Mouse (Mus musculus) cerebellum, adult 9-10 months (tissue): ENCODE data around the gene Cpt1a.

ENCODE experiments used
- DNase-seq: peaks from one replicate; pipeline ENCODE4 v3.0.0; 2022

Cpt1a gene

DNA sequence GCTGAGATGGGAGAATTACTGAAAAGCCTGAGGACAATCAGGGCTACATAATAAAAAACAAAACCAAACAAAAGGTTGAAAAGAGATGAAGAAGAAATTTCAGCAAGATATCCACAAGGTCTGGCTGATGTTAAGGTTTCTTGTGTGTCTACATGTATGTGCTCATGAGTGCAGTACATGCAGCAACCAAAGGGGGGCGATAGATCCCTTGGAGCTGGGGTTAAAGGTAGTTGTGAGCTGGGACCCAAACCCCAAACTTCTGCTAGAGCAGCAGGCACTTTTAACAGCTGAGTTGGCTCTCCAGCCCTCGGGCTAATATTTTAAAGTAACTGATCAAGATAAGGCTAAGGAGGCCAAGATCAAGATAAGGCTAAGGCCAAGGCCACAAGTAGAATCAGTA lies 51.9 kb downstream of the Cpt1a start:
- DNase-seq = no peak

GRCm38 (mm10) chr19:3375945-3376495 lies 53.9 kb downstream of the Cpt1a start:
- no peak for DNase-seq

GRCm38 (mm10) chr19:3376966-3377715 lies 55.0 kb downstream of the Cpt1a start:
- DNase-seq = no peak

- DNase-seq = no peak
These were observed 56.5 kb downstream of the Cpt1a start for GRCm38 (mm10) chr19:3378614-3379013.

- no peak for DNase-seq
These were observed 65.9 kb downstream of the Cpt1a start for GRCm38 (mm10) chr19:3388061-3388460.

DNA sequence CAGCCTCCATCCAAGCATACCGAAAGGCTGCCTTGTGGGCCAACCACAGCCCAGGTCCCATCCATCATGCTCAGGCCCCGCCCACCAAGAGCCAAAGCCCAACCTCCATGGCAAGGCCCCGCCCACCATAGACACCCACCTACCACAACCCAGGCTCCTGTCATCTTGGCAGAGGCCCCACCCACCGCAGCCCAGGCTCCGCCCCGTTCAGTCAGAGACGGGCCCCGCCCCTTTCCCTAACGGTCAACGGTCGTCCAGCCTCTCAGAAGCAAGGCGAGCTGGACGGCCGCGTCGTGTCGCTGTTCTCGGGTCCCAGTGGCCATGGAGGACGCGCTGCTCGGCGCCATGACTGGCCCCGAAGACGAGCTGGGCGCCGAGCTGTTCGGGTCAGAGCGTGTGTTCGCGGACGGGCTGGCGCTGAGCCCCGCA lies 66.5 kb downstream of the Cpt1a start, which contains the start of gene Tesmin:
Gene Tesmin, plus strand, starts transcription at position 229 of the 429 bp plus-strand sequence.
- peak; percentile 42 for DNase-seq

DNA sequence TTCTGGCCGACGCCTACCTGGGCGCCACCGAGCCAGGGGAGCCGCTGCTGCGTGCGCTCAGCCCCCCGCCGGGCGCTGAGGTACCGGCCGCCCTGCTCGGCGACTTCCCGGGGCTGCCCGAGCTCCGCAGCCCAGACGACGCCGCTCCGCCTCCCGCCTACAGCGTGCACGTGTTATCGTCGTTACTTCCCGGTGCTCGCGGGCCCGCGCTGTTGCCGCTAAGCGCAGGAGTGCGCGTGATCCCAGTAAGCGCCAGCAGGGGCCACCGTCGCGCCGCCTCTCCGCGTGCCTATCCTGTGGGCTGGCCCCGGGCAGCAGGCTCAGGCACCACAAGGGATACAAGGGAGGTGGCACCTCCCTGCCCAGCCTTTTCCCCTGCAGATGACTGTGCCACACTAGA lies 67.0 kb downstream of the Cpt1a start:
- DNase-seq = peak; percentile 32

DNA sequence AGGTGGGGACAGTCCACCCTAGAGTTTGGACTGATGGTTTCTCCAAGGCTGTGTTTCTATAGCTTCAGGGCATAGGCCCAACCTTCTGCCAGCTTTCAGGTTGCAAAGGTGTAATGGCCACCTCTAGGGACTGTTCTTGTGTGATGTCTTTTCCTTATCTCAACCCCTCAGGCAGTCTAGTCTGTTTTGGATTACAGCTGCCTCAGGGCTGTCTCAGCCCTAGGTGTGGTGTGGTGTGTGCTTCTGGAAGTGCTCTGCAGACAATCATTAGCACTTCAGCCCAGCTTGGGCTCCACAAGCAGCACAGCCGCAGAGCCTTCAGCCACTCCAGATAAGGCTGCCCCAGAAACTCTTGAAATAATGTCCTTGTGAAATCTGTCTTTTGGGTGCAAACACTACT lies 70.2 kb downstream of the Cpt1a start:
- no peak for DNase-seq

GRCm38 (mm10) chr19:3394216-3394615 lies 72.1 kb downstream of the Cpt1a start:
- no peak for DNase-seq

GRCm38 (mm10) chr19:3400057-3400456 lies 77.9 kb downstream of the Cpt1a start:
- no peak for DNase-seq

- DNase-seq = no peak
These were observed 79.4 kb downstream of the Cpt1a start for GRCm38 (mm10) chr19:3401504-3401903.

DNA sequence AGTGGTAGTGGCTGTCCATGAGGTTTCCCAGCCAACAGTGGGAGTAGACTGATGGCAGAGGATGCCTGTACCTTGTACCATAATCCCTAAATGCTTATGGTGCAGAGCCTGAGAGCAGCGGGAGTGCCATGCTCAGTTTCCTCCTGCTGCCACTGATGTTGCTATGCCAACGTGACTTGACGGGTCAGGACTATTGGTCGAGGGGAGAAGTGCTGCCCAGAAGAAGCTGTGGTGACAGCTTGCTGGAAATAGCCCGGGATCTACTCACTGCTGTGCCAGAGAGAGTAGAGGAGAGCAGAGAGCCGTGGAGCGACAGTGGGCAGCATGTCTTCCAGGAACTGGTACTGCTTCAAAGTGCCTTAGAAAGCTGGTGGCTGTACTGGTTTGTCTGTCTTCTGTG lies 79.8 kb downstream of the Cpt1a start:
- no peak for DNase-seq

- DNase-seq = no peak
These were observed 80.3 kb downstream of the Cpt1a start for GRCm38 (mm10) chr19:3402390-3402789.

- DNase-seq = no peak
These were observed 81.9 kb downstream of the Cpt1a start for GRCm38 (mm10) chr19:3404030-3404429.

- no peak for DNase-seq
These were observed 83.6 kb downstream of the Cpt1a start for GRCm38 (mm10) chr19:3405531-3406281.

DNA sequence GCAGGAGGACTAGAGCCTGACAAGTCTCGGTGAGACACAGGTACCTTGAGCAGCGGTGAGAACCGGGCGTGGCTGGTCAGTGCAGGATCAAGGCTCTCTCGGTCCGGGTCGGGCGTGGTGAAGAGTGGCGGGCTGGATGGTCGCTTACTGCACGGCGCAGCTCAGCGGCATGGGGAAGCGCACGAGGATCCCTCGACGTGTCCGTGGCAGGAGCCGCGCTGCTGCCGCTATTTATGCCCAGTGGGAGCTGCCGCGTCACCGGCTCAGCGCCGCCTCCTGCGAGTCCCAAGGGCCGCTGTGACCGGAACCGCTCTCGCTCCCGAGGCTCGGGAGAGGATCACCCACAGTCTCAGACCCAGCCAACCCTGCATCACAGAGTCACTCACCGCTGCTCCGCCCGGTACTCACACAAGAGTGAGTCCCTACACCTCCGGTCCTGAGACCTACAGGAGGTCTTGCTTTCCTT lies 92.2 kb downstream of the Cpt1a start, which contains the start of gene Gal:
Gene Gal, minus strand, starts transcription at position 277 of the 466 bp plus-strand sequence.
- DNase-seq = no peak

GRCm38 (mm10) chr19:3419251-3419650 lies 97.1 kb downstream of the Cpt1a start:
- no peak for DNase-seq

- DNase-seq = no peak
These were observed 100.4 kb downstream of the Cpt1a start for GRCm38 (mm10) chr19:3422488-3422887.

- DNase-seq = no peak
These were observed 100.8 kb downstream of the Cpt1a start for GRCm38 (mm10) chr19:3422981-3423380.

DNA sequence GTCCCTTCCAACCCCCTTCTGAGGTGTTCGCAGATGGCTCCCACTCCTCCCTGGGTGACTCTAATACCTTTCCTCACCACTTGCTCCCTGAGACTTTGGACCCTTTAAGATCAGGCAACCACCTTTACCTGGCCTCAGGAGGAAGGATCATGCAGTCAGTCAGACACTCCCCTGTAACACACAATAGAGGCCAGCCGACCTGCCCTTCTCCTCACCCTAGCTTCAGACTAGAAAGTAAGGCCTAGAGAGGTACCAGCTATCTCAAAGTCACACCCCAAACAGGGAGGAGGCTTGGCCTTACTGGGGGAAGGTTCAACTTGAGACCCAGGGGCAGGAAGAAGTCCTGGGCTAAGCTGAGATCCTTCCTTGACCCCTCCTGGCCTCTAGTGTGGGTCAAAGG lies 102.1 kb downstream of the Cpt1a start:
- no peak for DNase-seq

GRCm38 (mm10) chr19:3428057-3428830 lies 106.1 kb downstream of the Cpt1a start:
- DNase-seq = no peak

GRCm38 (mm10) chr19:3429156-3429816 lies 107.2 kb downstream of the Cpt1a start:
- DNase-seq = no peak
